Mouse (Mus musculus): ENCODE measurements at regions not wholly inside any gene's neighbourhood (a gene's known extent, or its start where the extent isn't known, plus 50 kb on each side); places are given as distances from the start of the nearest gene placed in this dataset.

GRCm38 (mm10) chr11:19392190-19392589 is 373.4 kb upstream of the Meis1 start:
- H3K9ac ChIP-seq (ENCODE audit: low read depth, poor library complexity, severe bottlenecking): no peak overlapping the region
- H3K4me1 ChIP-seq (ENCODE audit: control insufficient read depth, insufficient read depth, low read length): no peaks in the 10 kb centered on the region
- H3K4me3 ChIP-seq (ENCODE audit: low read depth, low read length): no peak overlapping the region
- no peaks in the 10 kb centered on the region for H3K36me3 ChIP-seq (ENCODE audit: control insufficient read depth, insufficient read depth, low read length, poor library complexity, severe bottlenecking)
- H3K27me3 ChIP-seq (ENCODE audit: control insufficient read depth, insufficient read depth, low read length, poor library complexity, severe bottlenecking): no peaks in the 10 kb centered on the region
- H3K27ac ChIP-seq (ENCODE audit: insufficient read depth, low read length): no peak overlapping the region
- TF ChIP-seq POLR2A (IDR thresholded peaks at IDR 0.05; ENCODE audit: insufficient read depth, low read length) (no peak), CTCF (IDR thresholded peaks at IDR 0.05; ENCODE audit: low read depth, low read length) (no peak), EP300 (IDR thresholded peaks at IDR 0.05; ENCODE audit: insufficient read depth, low read depth, low read length) (no peak)
- no peaks in the 10 kb centered on the region for H3K9me3 ChIP-seq (replicated peaks; ENCODE audit: control insufficient read depth, insufficient read depth, low read length, poor library complexity, severe bottlenecking)

GRCm38 (mm10) chr11:19394372-19394771 is 375.6 kb upstream of the Meis1 start:
- Histone ChIP-seq H3K36me3 (ENCODE audit: control insufficient read depth, insufficient read depth, low read length, poor library complexity, severe bottlenecking) (no peaks in the 10 kb centered on the region), H3K27ac (ENCODE audit: insufficient read depth, low read length) (no peak overlapping the region), H3K9ac (ENCODE audit: low read depth, poor library complexity, severe bottlenecking) (no peak overlapping the region), H3K27me3 (ENCODE audit: control insufficient read depth, insufficient read depth, low read length, poor library complexity, severe bottlenecking) (no peaks in the 10 kb centered on the region), H3K4me1 (ENCODE audit: control insufficient read depth, insufficient read depth, low read length) (no peaks in the 10 kb centered on the region), H3K4me3 (ENCODE audit: low read depth, low read length) (no peak overlapping the region), H3K9me3 (replicated peaks; ENCODE audit: control insufficient read depth, insufficient read depth, low read length, poor library complexity, severe bottlenecking) (no peaks in the 10 kb centered on the region)
- TF ChIP-seq CTCF (IDR thresholded peaks at IDR 0.05; ENCODE audit: low read depth, low read length) (no peak), POLR2A (IDR thresholded peaks at IDR 0.05; ENCODE audit: insufficient read depth, low read length) (no peak), EP300 (IDR thresholded peaks at IDR 0.05; ENCODE audit: insufficient read depth, low read depth, low read length) (no peak)

- Histone ChIP-seq H3K9ac (ENCODE audit: low read depth, poor library complexity, severe bottlenecking) (no peak overlapping the region), H3K4me3 (ENCODE audit: low read depth, low read length) (no peak overlapping the region), H3K4me1 (ENCODE audit: control insufficient read depth, insufficient read depth, low read length) (no peaks in the 10 kb centered on the region), H3K9me3 (replicated peaks; ENCODE audit: control insufficient read depth, insufficient read depth, low read length, poor library complexity, severe bottlenecking) (no peaks in the 10 kb centered on the region), H3K27ac (ENCODE audit: insufficient read depth, low read length) (no peak overlapping the region), H3K27me3 (ENCODE audit: control insufficient read depth, insufficient read depth, low read length, poor library complexity, severe bottlenecking) (no peaks in the 10 kb centered on the region), H3K36me3 (ENCODE audit: control insufficient read depth, insufficient read depth, low read length, poor library complexity, severe bottlenecking) (no peaks in the 10 kb centered on the region)
- TF ChIP-seq CTCF (IDR thresholded peaks at IDR 0.05; ENCODE audit: low read depth, low read length) (no peak), POLR2A (IDR thresholded peaks at IDR 0.05; ENCODE audit: insufficient read depth, low read length) (no peak), EP300 (IDR thresholded peaks at IDR 0.05; ENCODE audit: insufficient read depth, low read depth, low read length) (no peak)
These were observed 381.6 kb upstream of the Meis1 start for GRCm38 (mm10) chr11:19400396-19400795.

- no peak overlapping the region for H3K4me3 ChIP-seq (ENCODE audit: low read depth, low read length)
- H3K27ac ChIP-seq (ENCODE audit: insufficient read depth, low read length): no peak overlapping the region
- no peak for TF ChIP-seq POLR2A (IDR thresholded peaks at IDR 0.05; ENCODE audit: insufficient read depth, low read length)
- TF ChIP-seq CTCF (IDR thresholded peaks at IDR 0.05; ENCODE audit: low read depth, low read length): no peak
- no peak for TF ChIP-seq EP300 (IDR thresholded peaks at IDR 0.05; ENCODE audit: insufficient read depth, low read depth, low read length)
These were observed 401.4 kb upstream of the Meis1 start for GRCm38 (mm10) chr11:19420143-19420542.

GRCm38 (mm10) chr11:19423268-19423667 is 404.5 kb upstream of the Meis1 start:
- Histone ChIP-seq H3K4me3 (ENCODE audit: low read depth, low read length) (no peak overlapping the region), H3K27ac (ENCODE audit: insufficient read depth, low read length) (no peak overlapping the region), H3K27me3 (ENCODE audit: control insufficient read depth, insufficient read depth, low read length, poor library complexity, severe bottlenecking) (no peaks in the 10 kb centered on the region), H3K4me1 (ENCODE audit: control insufficient read depth, insufficient read depth, low read length) (no peaks in the 10 kb centered on the region), H3K9me3 (replicated peaks; ENCODE audit: control insufficient read depth, insufficient read depth, low read length, poor library complexity, severe bottlenecking) (no peaks in the 10 kb centered on the region; the same call in 1 of the 2 replicates), H3K36me3 (ENCODE audit: control insufficient read depth, insufficient read depth, low read length, poor library complexity, severe bottlenecking) (no peaks in the 10 kb centered on the region), H3K9ac (ENCODE audit: low read depth, poor library complexity, severe bottlenecking) (no peak overlapping the region)
- TF ChIP-seq CTCF (IDR thresholded peaks at IDR 0.05; ENCODE audit: low read depth, low read length): no peak
- no peak for TF ChIP-seq POLR2A (IDR thresholded peaks at IDR 0.05; ENCODE audit: insufficient read depth, low read length)
- TF ChIP-seq EP300 (IDR thresholded peaks at IDR 0.05; ENCODE audit: insufficient read depth, low read depth, low read length): no peak

More at GRCm38 (mm10) chr11:19420143-19420542, 401.4 kb upstream of the Meis1 start:
- H3K27me3 ChIP-seq (ENCODE audit: control insufficient read depth, insufficient read depth, low read length, poor library complexity, severe bottlenecking): no peaks in the 10 kb centered on the region
- H3K9ac ChIP-seq (ENCODE audit: low read depth, poor library complexity, severe bottlenecking): no peak overlapping the region
- H3K4me1 ChIP-seq (ENCODE audit: control insufficient read depth, insufficient read depth, low read length): no peaks in the 10 kb centered on the region
- H3K9me3 ChIP-seq (replicated peaks; ENCODE audit: control insufficient read depth, insufficient read depth, low read length, poor library complexity, severe bottlenecking): peaks cover 18% of the 10 kb centered on the region
- H3K36me3 ChIP-seq (ENCODE audit: control insufficient read depth, insufficient read depth, low read length, poor library complexity, severe bottlenecking): peaks cover 5% of the 10 kb centered on the region; the same call in 1 of the 2 replicates

- no peak overlapping the region for H3K4me3 ChIP-seq (ENCODE audit: low read depth, low read length)
- H3K27ac ChIP-seq (ENCODE audit: insufficient read depth, low read length): no peak overlapping the region
- H3K4me1 ChIP-seq (ENCODE audit: control insufficient read depth, insufficient read depth, low read length): no peaks in the 10 kb centered on the region
- TF ChIP-seq POLR2A (IDR thresholded peaks at IDR 0.05; ENCODE audit: insufficient read depth, low read length): no peak
- no peak for TF ChIP-seq EP300 (IDR thresholded peaks at IDR 0.05; ENCODE audit: insufficient read depth, low read depth, low read length)
- TF ChIP-seq CTCF (IDR thresholded peaks at IDR 0.05; ENCODE audit: low read depth, low read length): no peak
- H3K9ac ChIP-seq (ENCODE audit: low read depth, poor library complexity, severe bottlenecking): no peak overlapping the region
- H3K27me3 ChIP-seq (ENCODE audit: control insufficient read depth, insufficient read depth, low read length, poor library complexity, severe bottlenecking): no peaks in the 10 kb centered on the region
- H3K9me3 ChIP-seq (replicated peaks; ENCODE audit: control insufficient read depth, insufficient read depth, low read length, poor library complexity, severe bottlenecking): no peaks in the 10 kb centered on the region; the same call in 1 of the 2 replicates
- H3K36me3 ChIP-seq (ENCODE audit: control insufficient read depth, insufficient read depth, low read length, poor library complexity, severe bottlenecking): no peaks in the 10 kb centered on the region
These were observed 405.3 kb upstream of the Meis1 start for GRCm38 (mm10) chr11:19423841-19424815.
